Mouse (Mus musculus): ENCODE data around the gene Tbc1d8b.
"Not testable (repeated sequence)": the region's sequence is repeated elsewhere in the genome, so short reads cannot be mapped to it uniquely, and the experiment has no call there.

Gene Tbc1d8b

GRCm38 (mm10) chrX:139684775-139685695 is at the start of gene Tbc1d8b:
Gene Tbc1d8b, plus strand, starts transcription at chrX:139684996.
- in situ Hi-C loops (cut with MboI; ENCODE audit: low sequenced_read_pairs): no loop called here

GRCm38 (mm10) chrX:139639744-139640143 is 45.1 kb upstream of the Tbc1d8b start:
- in situ Hi-C loops (cut with MboI; ENCODE audit: low sequenced_read_pairs): no loop called here

GRCm38 (mm10) chrX:139640418-139640817 is 44.4 kb upstream of the Tbc1d8b start:
- in situ Hi-C loops (cut with MboI; ENCODE audit: low sequenced_read_pairs): no loop called here

- in situ Hi-C loops (cut with MboI; ENCODE audit: low sequenced_read_pairs): no loop called here
Measured at GRCm38 (mm10) chrX:139652226-139652625, 32.6 kb upstream of the Tbc1d8b start.

GRCm38 (mm10) chrX:139653292-139653691 is 31.5 kb upstream of the Tbc1d8b start:
- in situ Hi-C loops (cut with MboI; ENCODE audit: low sequenced_read_pairs): no loop called here

GRCm38 (mm10) chrX:139654350-139655063 is 30.3 kb upstream of the Tbc1d8b start:
- in situ Hi-C loops (cut with MboI; ENCODE audit: low sequenced_read_pairs): no loop called here

GRCm38 (mm10) chrX:139662111-139662510 is 22.7 kb upstream of the Tbc1d8b start:
- in situ Hi-C loops (cut with MboI; ENCODE audit: low sequenced_read_pairs): no loop called here

GRCm38 (mm10) chrX:139665829-139666228 is 19.0 kb upstream of the Tbc1d8b start:
- in situ Hi-C loops (cut with MboI; ENCODE audit: low sequenced_read_pairs): no loop called here

- in situ Hi-C loops (cut with MboI; ENCODE audit: low sequenced_read_pairs): no loop called here
Measured at GRCm38 (mm10) chrX:139684410-139684774, 404 bp upstream of the Tbc1d8b start.

- in situ Hi-C loops (cut with MboI; ENCODE audit: low sequenced_read_pairs): no loop called here
Measured at GRCm38 (mm10) chrX:139714381-139714780, 29.6 kb downstream of the Tbc1d8b start, which contains the start of gene Gm15013. Gene Gm15013, minus strand, starts transcription at chrX:139714481.

- in situ Hi-C loops (cut with MboI; ENCODE audit: low sequenced_read_pairs): no loop called here
Measured at GRCm38 (mm10) chrX:139722350-139722749, 37.6 kb downstream of the Tbc1d8b start.

- in situ Hi-C loops (cut with MboI; ENCODE audit: low sequenced_read_pairs): no loop called here
Measured at GRCm38 (mm10) chrX:139730541-139730940, 45.7 kb downstream of the Tbc1d8b start.

- in situ Hi-C loops (cut with MboI; ENCODE audit: low sequenced_read_pairs): no loop called here
Measured at GRCm38 (mm10) chrX:139737066-139737465, 52.3 kb downstream of the Tbc1d8b start.

GRCm38 (mm10) chrX:139751855-139752254 is 67.1 kb downstream of the Tbc1d8b start:
- in situ Hi-C loops (cut with MboI; ENCODE audit: low sequenced_read_pairs): no loop called here

- in situ Hi-C loops (cut with MboI; ENCODE audit: low sequenced_read_pairs): not testable (repeated sequence)
Measured at GRCm38 (mm10) chrX:139758634-139759033, 73.8 kb downstream of the Tbc1d8b start.

GRCm38 (mm10) chrX:139762546-139762945 is 77.8 kb downstream of the Tbc1d8b start:
- in situ Hi-C loops (cut with MboI; ENCODE audit: low sequenced_read_pairs): no loop called here

- in situ Hi-C loops (cut with MboI; ENCODE audit: low sequenced_read_pairs): no loop called here
Measured at GRCm38 (mm10) chrX:139769975-139770637, 85.3 kb downstream of the Tbc1d8b start.

- in situ Hi-C loops (cut with MboI; ENCODE audit: low sequenced_read_pairs): no loop called here
Measured at GRCm38 (mm10) chrX:139774309-139775083, 89.7 kb downstream of the Tbc1d8b start.

GRCm38 (mm10) chrX:139775084-139775612 is 90.4 kb downstream of the Tbc1d8b start:
- in situ Hi-C loops (cut with MboI; ENCODE audit: low sequenced_read_pairs): no loop called here

- in situ Hi-C loops (cut with MboI; ENCODE audit: low sequenced_read_pairs): no loop called here
Measured at GRCm38 (mm10) chrX:139777357-139777756, 92.6 kb downstream of the Tbc1d8b start.

All from CH12F3 (cell line).